Mouse (Mus musculus) brain, embryonic 18.5 days (tissue): ENCODE data around the gene Strip2.

Experiments
- DNase-seq: peaks from one replicate; pipeline ENCODE4 v3.0.0-alpha.2; 2012; ENCODE audit warnings: low read depth, low spot score

The Strip2 gene

GRCm38 (mm10) chr6:29930087-29930486 is 13.3 kb downstream of the Strip2 start:
- no peak for DNase-seq

- DNase-seq, result no peak
Measured at GRCm38 (mm10) chr6:29930665-29931064, 13.9 kb downstream of the Strip2 start.

GRCm38 (mm10) chr6:29931181-29931580 is 14.4 kb downstream of the Strip2 start:
- DNase-seq, result no peak

- DNase-seq, result no peak
Measured at GRCm38 (mm10) chr6:29935741-29936140, 18.9 kb downstream of the Strip2 start.

GRCm38 (mm10) chr6:29940428-29940827 is 23.6 kb downstream of the Strip2 start:
- no peak for DNase-seq

GRCm38 (mm10) chr6:29941036-29941435 is 24.2 kb downstream of the Strip2 start:
- DNase-seq, result no peak

GRCm38 (mm10) chr6:29944465-29944864 is 27.7 kb downstream of the Strip2 start:
- DNase-seq, result no peak

- DNase-seq, result no peak
Measured at GRCm38 (mm10) chr6:29946568-29946967, 29.8 kb downstream of the Strip2 start.

GRCm38 (mm10) chr6:29947823-29948222 is 31.0 kb downstream of the Strip2 start:
- no peak for DNase-seq

- no peak for DNase-seq
Measured at GRCm38 (mm10) chr6:29956749-29957148, 39.9 kb downstream of the Strip2 start.

- DNase-seq, result no peak
Measured at GRCm38 (mm10) chr6:29958669-29959068, 41.9 kb downstream of the Strip2 start.

- no peak for DNase-seq
Measured at GRCm38 (mm10) chr6:29961081-29961480, 44.3 kb downstream of the Strip2 start.

- DNase-seq, result no peak
Measured at GRCm38 (mm10) chr6:29967917-29968316, 51.1 kb downstream of the Strip2 start.

- DNase-seq, result no peak
Measured at GRCm38 (mm10) chr6:29973341-29973740, 56.5 kb downstream of the Strip2 start.

- no peak for DNase-seq
Measured at GRCm38 (mm10) chr6:29974836-29975235, 58.0 kb downstream of the Strip2 start.

- DNase-seq, result no peak
Measured at GRCm38 (mm10) chr6:29980461-29980860, 63.6 kb downstream of the Strip2 start.

- DNase-seq, result no peak
Measured at GRCm38 (mm10) chr6:29981797-29982196, 65.0 kb downstream of the Strip2 start.

GRCm38 (mm10) chr6:29985058-29985498 is 68.3 kb downstream of the Strip2 start:
- no peak for DNase-seq

- DNase-seq, result no peak
Measured at GRCm38 (mm10) chr6:29985504-29985903, 68.7 kb downstream of the Strip2 start.

GRCm38 (mm10) chr6:29985986-29986385 is 69.2 kb downstream of the Strip2 start:
- no peak for DNase-seq

GRCm38 (mm10) chr6:29987246-29987645 is 70.4 kb downstream of the Strip2 start:
- no peak for DNase-seq

GRCm38 (mm10) chr6:29998140-29998539 is 81.3 kb downstream of the Strip2 start:
- DNase-seq, result no peak

GRCm38 (mm10) chr6:29998771-29999170 is 82.0 kb downstream of the Strip2 start:
- DNase-seq, result no peak

- no peak for DNase-seq
Measured at GRCm38 (mm10) chr6:30002628-30003027, 85.8 kb downstream of the Strip2 start.
